In the genomic region with DNA sequence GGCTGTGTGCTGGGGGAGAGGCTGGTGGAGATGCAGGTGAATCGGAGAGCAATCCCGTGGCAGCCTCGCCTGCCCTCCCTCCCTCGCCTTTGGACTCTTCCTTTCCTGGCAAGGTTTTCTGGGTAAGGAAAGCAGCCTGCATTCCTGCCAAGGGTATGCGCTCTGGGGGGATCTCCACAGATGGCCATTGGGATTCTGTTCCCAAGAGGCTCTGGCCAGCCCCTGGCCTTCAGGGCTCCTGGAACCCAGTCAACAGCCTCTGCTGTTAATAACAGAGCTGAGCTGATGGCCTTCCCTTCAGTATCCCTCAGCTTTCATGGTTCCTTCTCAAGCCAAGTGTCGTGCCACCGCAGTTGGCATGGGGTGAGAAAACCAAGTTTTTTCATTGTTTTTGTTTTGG, we compare ENCODE assay signal across 28 mouse cellular contexts. TPM values are rescaled to one million over a fixed set of nuclear protein-coding genes. Genes with fewer than 3 reads are reported as not detected.
DNase-seq lines count a peak whose midpoint lies in the region; ATAC-seq and TF ChIP-seq lines count a peak whose summit lies in the region.
"Had no signal": no experiment of that assay in that cellular context is flagged by ENCODE, and none has a peak within 500 bp of the region (broad histone marks: within the 10 kb centered on the region; RNA-seq: fewer than 3 reads in every experiment).

No protein-coding gene starts in this region.

- no peak for DNase-seq in hindbrain, embryonic 10.5 days (ENCODE audit: low spot score)
- DNase-seq in neural tube, embryonic 10.5 days (ENCODE audit: extremely low spot score, low spot score) = no peak
- DNase-seq in cerebellum, adult 8-10 months = peak; percentile 78
- peak; percentile 82 to 84 for DNase-seq in cerebellum, postnatal 36 days
- no peak for DNase-seq in thymus, adult 18-20 months
- no peak for DNase-seq in kidney, adult 2 months
- DNase-seq: adrenal gland, adult 2 months; forebrain, postnatal 0 days; gastrocnemius, postnatal 25 days; heart, adult 18-20 months; heart, postnatal 14 days; kidney, postnatal 36 days; liver; lung, postnatal 36 days; right cerebral cortex, postnatal 14 days had no signal

- no peaks in the 10 kb centered on the region for H3K9me3 ChIP-seq in hindbrain, embryonic 15.5 days
- no peaks in the 10 kb centered on the region for H3K9me3 ChIP-seq in hindbrain, embryonic 10.5 days
- H3K9me3 ChIP-seq in neural tube, embryonic 15.5 days (replicated peaks) = no peaks in the 10 kb centered on the region
- H3K9me3 ChIP-seq: G1E; heart, embryonic 13.5 days; kidney, embryonic 15.5 days; limb, embryonic 10.5 days; liver, embryonic 15.5 days; lung, embryonic 15.5 days; megakaryocyte, embryonic 14.5 days had no signal

- H3K36me3 ChIP-seq in hindbrain, embryonic 15.5 days = peaks cover 10% of the 10 kb centered on the region; the same call in 1 of the 2 replicates
- H3K36me3 ChIP-seq in hindbrain, embryonic 10.5 days = peaks cover 12% of the 10 kb centered on the region
- peaks cover 18% of the 10 kb centered on the region for H3K36me3 ChIP-seq in neural tube, embryonic 15.5 days
- H3K36me3 ChIP-seq in kidney, adult 2 months (ENCODE audit: control insufficient read depth, insufficient read depth, low read length) = no peaks in the 10 kb centered on the region
- H3K36me3 ChIP-seq: G1E; heart, embryonic 13.5 days; kidney, embryonic 15.5 days; limb, embryonic 10.5 days; liver, embryonic 15.5 days; lung, embryonic 15.5 days had no signal

- no peak overlapping the region for H3K9ac ChIP-seq in hindbrain, embryonic 15.5 days
- H3K9ac ChIP-seq in neural tube, embryonic 15.5 days (replicated peaks) = no peak overlapping the region
- H3K9ac ChIP-seq: forebrain, postnatal 0 days; heart, embryonic 13.5 days; hindbrain, embryonic 14.5 days; kidney, embryonic 15.5 days; liver, embryonic 15.5 days; lung, embryonic 15.5 days had no signal

- H3K4me3 ChIP-seq in hindbrain, embryonic 15.5 days = no peak overlapping the region
- no peak overlapping the region for H3K4me3 ChIP-seq in hindbrain, embryonic 10.5 days
- H3K4me3 ChIP-seq in neural tube, embryonic 15.5 days (replicated peaks) = no peak overlapping the region
- H3K4me3 ChIP-seq in kidney, adult 2 months (ENCODE audit: insufficient read depth, low read depth, low read length) = no peak overlapping the region
- H3K4me3 ChIP-seq: heart, embryonic 13.5 days; kidney, embryonic 15.5 days; limb, embryonic 10.5 days; liver, embryonic 15.5 days; lung, embryonic 15.5 days; megakaryocyte, embryonic 14.5 days had no signal

- TF ChIP-seq CTCF in kidney, adult 2 months (conservative IDR thresholded peaks at IDR 0.05; ENCODE audit: insufficient read depth, insufficient read length, low read depth, low read length) = no peak

- no peaks in the 10 kb centered on the region for H3K27me3 ChIP-seq in hindbrain, embryonic 15.5 days
- H3K27me3 ChIP-seq in hindbrain, embryonic 10.5 days (ENCODE audit: insufficient read depth, poor library complexity, severe bottlenecking) = no peaks in the 10 kb centered on the region
- no peaks in the 10 kb centered on the region for H3K27me3 ChIP-seq in neural tube, embryonic 15.5 days (replicated peaks)
- no peaks in the 10 kb centered on the region for H3K27me3 ChIP-seq in kidney, adult 2 months (replicated peaks; ENCODE audit: control insufficient read depth, insufficient read depth, low read length)
- H3K27me3 ChIP-seq: kidney, embryonic 15.5 days; liver, embryonic 15.5 days; lung, embryonic 15.5 days had no signal

- no peak for TF ChIP-seq POLR2A in kidney, adult 2 months (IDR thresholded peaks at IDR 0.05; ENCODE audit: low read depth, low read length)

- ATAC-seq in hindbrain, embryonic 15.5 days (ENCODE audit: low FRiP score, low read depth) = peak; percentile 57; the same call in 1 of the 2 replicates
- ATAC-seq in neural tube, embryonic 15.5 days (ENCODE audit: low FRiP score) = no peak
- ATAC-seq: forebrain, postnatal 0 days; intestine, embryonic 16.5 days; Patski had no signal

- 71% methylated on average over 7 of the region's 7 CpGs for WGBS in hindbrain, embryonic 15.5 days
- 93% methylated on average over 7 of the region's 7 CpGs for WGBS in hindbrain, embryonic 10.5 days
- 81% methylated on average over 7 of the region's 7 CpGs for WGBS in neural tube, embryonic 15.5 days
- 95% methylated on average over 7 of the region's 7 CpGs for WGBS in kidney, adult 2 months

- peaks cover 11% of the 10 kb centered on the region for H3K4me1 ChIP-seq in hindbrain, embryonic 15.5 days (replicated peaks)
- H3K4me1 ChIP-seq in hindbrain, embryonic 10.5 days (replicated peaks) = peaks cover 7% of the 10 kb centered on the region
- H3K4me1 ChIP-seq in neural tube, embryonic 15.5 days = peaks cover 14% of the 10 kb centered on the region
- no peaks in the 10 kb centered on the region for H3K4me1 ChIP-seq in kidney, adult 2 months (ENCODE audit: control insufficient read depth, insufficient read depth, low read length)
- H3K4me1 ChIP-seq: kidney, embryonic 15.5 days; limb, embryonic 10.5 days; liver, embryonic 15.5 days; lung, embryonic 15.5 days; megakaryocyte, embryonic 14.5 days had no signal

- H3K4me2 ChIP-seq in hindbrain, embryonic 15.5 days = no peak overlapping the region
- H3K4me2 ChIP-seq in neural tube, embryonic 15.5 days = no peak overlapping the region
- H3K4me2 ChIP-seq: heart, embryonic 13.5 days; hindbrain, embryonic 14.5 days; kidney, embryonic 15.5 days; liver, embryonic 15.5 days; lung, embryonic 15.5 days had no signal

- H3K27ac ChIP-seq in hindbrain, embryonic 15.5 days (replicated peaks) = no peak overlapping the region
- no peak overlapping the region for H3K27ac ChIP-seq in hindbrain, embryonic 10.5 days
- 0 out of 2 replicates have a peak overlapping the region, but pooled peaks have one; percentile 13 for H3K27ac ChIP-seq in neural tube, embryonic 15.5 days (replicated peaks)
- no peak overlapping the region for H3K27ac ChIP-seq in kidney, adult 2 months (ENCODE audit: insufficient read depth, low read depth, low read length)
- H3K27ac ChIP-seq: heart, embryonic 13.5 days; hindbrain, embryonic 14.5 days; kidney, embryonic 15.5 days; limb, embryonic 10.5 days; liver, embryonic 15.5 days; lung, embryonic 15.5 days; stomach, postnatal 0 days had no signal

RNA-seq across cellular contexts. Expression of gene Cacna1a, which starts 51.6 kb away (rescaled TPM):
- 22.0 and 22.3 TPM in 2 replicates for polyA plus RNA-seq in hindbrain, embryonic 15.5 days (2015; fragmentation: Nextera tagmentation; extraction: Ambion mirVana)
- 7.3 TPM in 2 replicates for polyA plus RNA-seq in hindbrain, embryonic 10.5 days (2016; fragmentation: Nextera tagmentation; extraction: Ambion mirVana)
- 18.3 and 23.6 TPM in 2 replicates for polyA plus RNA-seq in neural tube, embryonic 15.5 days (2015; fragmentation: Nextera tagmentation; extraction: Ambion mirVana)
- polyA plus RNA-seq in kidney, adult 2 months (2012; rRNA removed) = 6.8 and 12.2 TPM in 2 replicates

Comparison
In these comparisons a context has a peak if more than half of its experiments do, and no peak if none do; other contexts are left out.
1. DNase-seq: peak in cerebellum, adult 8-10 months (single experiment) and cerebellum, postnatal 36 days (2 of 2); none in hindbrain, embryonic 10.5 days (single experiment), neural tube, embryonic 10.5 days (single experiment), thymus, adult 18-20 months (0 of 2) and kidney, adult 2 months (single experiment).